Mouse (Mus musculus): Measurements from ENCODE around the gene Olfr921.

Olfr921 gene

GRCm38 (mm10) chr9:38772768-38773167 is at the start of gene Olfr921:
Olfr921 (plus strand) TSS chr9:38773068.
- no peak for DNase-seq (ENCODE audit: low spot score)

- no peak for DNase-seq (ENCODE audit: low spot score)
These were observed 48.8 kb upstream of the Olfr921 start for GRCm38 (mm10) chr9:38724044-38724443.

DNA sequence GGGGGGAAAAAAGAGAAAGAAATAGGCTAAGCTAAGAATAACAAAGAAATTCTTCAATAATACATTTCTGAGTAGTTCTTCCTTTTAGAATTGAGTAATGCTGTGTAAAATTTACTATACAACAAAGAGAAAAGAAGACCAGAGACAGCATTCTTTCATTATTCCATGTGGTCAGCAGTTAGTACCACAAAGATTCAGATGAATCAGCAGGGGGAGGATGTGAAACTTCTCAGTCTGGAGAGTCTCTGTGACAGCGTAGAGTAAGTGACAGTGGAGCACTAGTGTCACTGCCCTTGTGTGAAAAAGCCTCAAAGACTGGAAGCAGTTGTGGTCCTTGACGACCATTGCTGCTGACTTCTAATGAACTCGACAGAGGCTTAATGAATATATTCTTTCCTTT is 44.6 kb upstream of the Olfr921 start:
- DNase-seq (ENCODE audit: low spot score), result no peak

DNA sequence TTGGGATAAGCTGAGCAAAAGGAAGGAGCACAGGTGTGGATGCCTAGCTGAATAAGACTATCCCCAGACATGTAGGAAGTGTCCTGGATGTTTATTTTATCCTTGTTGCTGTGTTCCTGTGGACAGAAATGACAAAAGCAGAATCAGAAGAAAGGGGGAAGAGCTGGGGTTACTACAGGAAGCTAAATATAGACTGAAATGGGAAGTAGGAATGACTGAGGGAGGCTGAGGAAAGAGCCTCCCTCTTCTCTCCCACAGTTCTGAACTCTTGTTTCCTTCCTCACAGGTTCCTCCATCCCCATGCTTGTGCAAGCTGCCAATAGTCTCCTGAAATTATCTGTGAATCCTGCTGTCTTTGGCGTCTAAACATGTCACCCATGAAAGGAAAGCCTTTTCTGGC is 31.5 kb upstream of the Olfr921 start:
- DNase-seq (ENCODE audit: low spot score), result no peak

DNA sequence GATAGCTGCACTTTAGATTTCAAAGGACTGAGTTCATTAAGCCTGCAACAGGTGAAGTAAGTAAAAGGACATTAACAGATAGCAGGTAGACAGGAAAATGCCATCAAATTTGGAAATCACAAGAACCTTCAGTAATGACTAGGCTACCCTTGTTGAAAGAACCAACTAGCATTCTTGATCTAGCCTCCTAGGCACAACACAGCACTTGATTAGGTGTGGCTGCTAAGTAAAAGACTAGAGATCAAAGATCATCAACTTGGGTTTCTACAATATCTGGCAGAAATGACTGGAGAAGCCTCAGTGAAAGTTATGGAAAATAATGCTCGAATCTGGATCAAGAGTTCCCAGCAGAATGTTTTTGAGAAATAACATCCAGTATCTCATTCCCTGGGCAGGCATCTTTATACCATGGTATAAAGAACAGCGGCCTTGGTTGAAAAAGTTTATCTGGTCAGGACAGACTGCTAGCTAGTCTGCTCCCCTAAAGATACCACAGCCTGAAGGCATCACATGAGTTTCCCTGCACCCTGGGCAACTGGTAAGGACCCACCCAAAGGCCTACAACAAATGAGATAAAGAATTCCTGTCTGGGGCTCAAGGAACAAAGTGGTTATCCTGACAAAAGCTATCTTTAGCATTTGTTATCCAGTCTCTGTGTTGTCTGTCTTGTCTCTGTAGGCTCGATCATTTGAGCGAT is 28.1 kb upstream of the Olfr921 start:
- no peak for DNase-seq (ENCODE audit: low spot score)

DNA sequence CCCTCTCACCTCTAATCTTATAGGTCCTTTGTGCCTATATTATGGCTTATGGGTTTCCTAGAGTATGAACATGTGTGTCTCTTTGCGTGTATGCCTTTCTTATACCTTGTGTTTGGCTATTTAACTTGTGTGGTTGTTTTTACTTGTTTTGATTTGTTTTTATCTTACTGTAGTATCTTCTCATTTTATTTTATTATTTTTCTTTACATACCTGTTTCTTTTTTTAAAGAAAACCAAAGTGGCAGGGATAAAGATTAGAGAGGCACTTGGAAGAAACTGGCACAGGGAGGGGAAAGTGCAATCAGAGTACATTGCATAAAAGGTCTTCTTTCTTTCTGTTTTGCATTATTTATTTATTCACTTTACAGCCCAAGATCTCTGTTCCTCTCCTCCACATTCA is 20.9 kb upstream of the Olfr921 start, which contains the start of gene Olfr920:
Gene Olfr920, plus strand, starts transcription at position 301 of the 400 bp plus-strand sequence.
- DNase-seq (ENCODE audit: low spot score), result no peak

GRCm38 (mm10) chr9:38792689-38793088 is 19.8 kb downstream of the Olfr921 start:
- DNase-seq (ENCODE audit: low spot score), result no peak

DNA sequence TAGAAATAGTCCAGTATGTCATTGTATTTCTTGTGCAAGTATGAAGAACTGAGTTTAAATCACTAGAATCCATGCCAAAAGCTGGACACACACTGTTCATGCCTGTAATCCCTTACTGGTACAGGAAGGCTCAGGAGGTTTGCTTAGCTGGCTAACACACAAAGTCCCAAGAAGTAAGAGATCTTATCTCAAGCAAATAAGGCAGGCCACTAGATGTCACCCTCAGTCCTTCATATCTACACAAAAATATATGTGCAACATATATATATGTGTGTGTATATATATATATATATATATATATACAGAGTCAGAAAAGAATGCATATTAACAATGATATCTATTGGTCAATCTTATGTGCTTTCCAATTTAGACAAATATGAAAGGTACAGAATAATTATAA is 32.8 kb downstream of the Olfr921 start:
- peak; percentile 7 for DNase-seq (ENCODE audit: low spot score)

DNA sequence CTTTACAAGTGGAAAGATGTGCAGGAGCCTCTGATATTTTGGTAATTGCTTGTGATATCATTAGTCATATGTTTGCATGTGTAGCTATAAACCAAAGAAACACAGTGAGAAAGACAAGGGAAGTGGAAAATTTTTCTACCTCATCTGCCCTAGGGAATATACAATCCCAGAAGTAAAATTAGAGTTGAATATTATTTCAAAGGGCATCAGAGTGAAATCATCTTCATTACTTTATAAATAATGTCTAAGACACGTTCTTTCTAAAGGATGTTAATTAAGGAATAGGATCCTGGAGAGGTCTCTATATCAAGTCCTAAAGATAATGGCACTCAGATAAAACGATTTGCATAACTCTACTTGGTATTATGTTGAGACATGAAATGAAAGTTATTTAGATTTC is 41.4 kb downstream of the Olfr921 start, which contains the start of gene Olfr922:
Gene Olfr922, plus strand, starts transcription at position 301 of the 400 bp plus-strand sequence.
- no peak for DNase-seq (ENCODE audit: low spot score)

GRCm38 (mm10) chr9:38815458-38815986 is 42.7 kb downstream of the Olfr921 start:
- DNase-seq (ENCODE audit: low spot score), result no peak

- DNase-seq (ENCODE audit: low spot score), result no peak
These were observed 53.4 kb downstream of the Olfr921 start, which contains the start of gene Olfr923 for GRCm38 (mm10) chr9:38826245-38826644. Olfr923 (plus strand) TSS chr9:38826545.
